Mouse (Mus musculus): ENCODE measurements at regions not wholly inside any gene's neighbourhood (a gene's known extent, or its start where the extent isn't known, plus 50 kb on each side); places are given as distances from the start of the nearest gene placed in this dataset.

- peak; percentile 71 to 84 for DNase-seq
Measured at GRCm38 (mm10) chr15:97458748-97459221, 211.7 kb upstream of the Amigo2 start.

GRCm38 (mm10) chr15:97458139-97458747, 211.2 kb upstream of the Amigo2 start:
- DNase-seq = peak; percentile 27 to 54

- no peak for DNase-seq
Measured at GRCm38 (mm10) chr15:97457468-97457867, 210.4 kb upstream of the Amigo2 start.

- DNase-seq = no peak
Measured at GRCm38 (mm10) chr15:97456991-97457390, 209.9 kb upstream of the Amigo2 start.

GRCm38 (mm10) chr15:97455672-97456071, 208.6 kb upstream of the Amigo2 start:
- DNase-seq = no peak

GRCm38 (mm10) chr15:97449724-97450123, 202.6 kb upstream of the Amigo2 start:
- DNase-seq = no peak

- DNase-seq = no peak
Measured at GRCm38 (mm10) chr15:97449001-97449400, 201.9 kb upstream of the Amigo2 start.

GRCm38 (mm10) chr15:97448243-97448880, 201.3 kb upstream of the Amigo2 start:
- no peak for DNase-seq

GRCm38 (mm10) chr15:97446181-97446580, 199.1 kb upstream of the Amigo2 start:
- DNase-seq = no peak

- DNase-seq = no peak
Measured at GRCm38 (mm10) chr15:97438235-97438760, 191.2 kb upstream of the Amigo2 start.

Measured in thymus, postnatal 36 days (tissue).